Mouse (Mus musculus): Measurements from ENCODE around the gene Sept4. TPM values are rescaled to one million over a fixed set of nuclear protein-coding genes. Genes with fewer than 3 reads are reported as not detected.
A peak's percentile ranks its signal among the peaks of the same experiment; 100 is the strongest.

The Sept4 gene
- polyA plus RNA-seq, 1 experiment from 2014 or later = 48.5 TPM

- Histone ChIP-seq H3K9ac (peak overlapping the region; percentile 71), H3K36me3 (ENCODE audit: insufficient read depth) (0 out of 2 replicates have a peak, but pooled peaks cover 7% of the 10 kb centered on the region), H3K27ac (ENCODE audit: low read depth) (peak overlapping the region; percentile 46; the same call in 1 of the 2 replicates), H3K27me3 (ENCODE audit: insufficient read depth, low read length) (no peaks in the 10 kb centered on the region), H3K9me3 (ENCODE audit: low read depth, low read length) (no peaks in the 10 kb centered on the region), H3K4me2 (peak overlapping the region; percentile 74), H3K4me3 (ENCODE audit: low read depth, low read length) (peak overlapping the region; percentile 43), H3K4me1 (ENCODE audit: insufficient read depth) (peaks cover 2% of the 10 kb centered on the region; the same call in 1 of the 2 replicates)
- DNase-seq (peak; percentile 74), ATAC-seq (ENCODE audit: insufficient read depth) (peak; percentile 91)
- TF ChIP-seq CTCF (IDR thresholded peaks at IDR 0.05; ENCODE audit: low read depth) = no peak
- 2% methylated on average over 29 of the region's 29 CpGs for whole genome bisulfite sequencing
Observed at GRCm38 (mm10) chr11:87639206-87639605, 70.5 kb downstream of the Sept4 start.

Other genes starting within 250 kb of the Sept4 start
- gene Ppm1e, start 209.9 kb upstream of the Sept4 start, polyA plus RNA-seq (2014; fragmentation: Nextera tagmentation; extraction: Ambion mirVana) = 1.6 and 2.2 TPM in 2 replicates
- gene Rad51c, start 163.9 kb upstream of the Sept4 start, polyA plus RNA-seq (2014; fragmentation: Nextera tagmentation; extraction: Ambion mirVana) = 9.9 and 11.0 TPM in 2 replicates
- gene Tex14, start 163.8 kb upstream of the Sept4 start, polyA plus RNA-seq (2014; fragmentation: Nextera tagmentation; extraction: Ambion mirVana) = 0.21 and 0.72 TPM in 2 replicates
- not detected in 2 replicates for gene Gm11492, start 2.2 kb upstream of the Sept4 start, polyA plus RNA-seq (2014; fragmentation: Nextera tagmentation; extraction: Ambion mirVana)
- gene Mtmr4, start 23.3 kb downstream of the Sept4 start, polyA plus RNA-seq (2014; fragmentation: Nextera tagmentation; extraction: Ambion mirVana) = 41.2 and 43.6 TPM in 2 replicates
- 0.38 and 0.41 TPM in 2 replicates for gene Hsf5, start 48.3 kb downstream of the Sept4 start, polyA plus RNA-seq (2014; fragmentation: Nextera tagmentation; extraction: Ambion mirVana)
- gene Rnf43, start 93.8 kb downstream of the Sept4 start, polyA plus RNA-seq (2014; fragmentation: Nextera tagmentation; extraction: Ambion mirVana) = 18.0 and 21.5 TPM in 2 replicates
- 145 and 146 TPM in 2 replicates for gene Supt4a, start 168.6 kb downstream of the Sept4 start, polyA plus RNA-seq (2014; fragmentation: Nextera tagmentation; extraction: Ambion mirVana)
- gene Tspoap1, start 191.6 kb downstream of the Sept4 start, polyA plus RNA-seq (2014; fragmentation: Nextera tagmentation; extraction: Ambion mirVana) = 1.5 and 2.5 TPM in 2 replicates
- gene Mpo, start 224.7 kb downstream of the Sept4 start, polyA plus RNA-seq (2014; fragmentation: Nextera tagmentation; extraction: Ambion mirVana) = 0.37 and 0.89 TPM in 2 replicates